Mouse (Mus musculus): Measurements from ENCODE around the gene Vat1l. TPM values are rescaled to one million over a fixed set of nuclear protein-coding genes. Genes with fewer than 3 reads are reported as not detected.
A peak's percentile ranks its signal among the peaks of the same experiment; 100 is the strongest.

The Vat1l gene
- total RNA-seq, 1 experiment from 2014 or later = 17.5 TPM

- peak; percentile 7 for DNase-seq
Observed at GRCm38 (mm10) chr8:114398326-114398725, 192.9 kb downstream of the Vat1l start.

- DNase-seq = no peak
Observed at GRCm38 (mm10) chr8:114399273-114399672, 193.9 kb downstream of the Vat1l start.

- no peak for DNase-seq
Observed at GRCm38 (mm10) chr8:114401679-114402078, 196.3 kb downstream of the Vat1l start.

DNA sequence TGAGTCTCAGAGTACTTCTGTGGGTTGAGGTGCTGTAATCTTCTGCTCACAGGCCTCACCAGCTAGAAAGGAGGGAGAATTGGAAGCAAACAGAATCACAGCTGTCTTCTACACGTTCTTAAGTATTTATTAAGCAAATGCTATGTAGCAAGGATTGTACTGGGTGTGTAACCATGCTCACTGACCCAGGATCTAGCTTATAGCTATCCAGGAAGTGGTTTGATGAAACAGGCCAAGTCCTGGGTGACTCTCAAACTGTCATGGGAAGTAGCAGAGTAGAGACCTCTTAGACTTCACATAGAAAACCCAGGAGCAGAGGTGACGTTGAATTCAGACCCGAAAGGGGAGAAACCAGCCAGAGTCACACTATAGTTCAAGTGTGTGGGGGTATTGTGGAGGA, 206.0 kb downstream of the Vat1l start:
- DNase-seq = no peak

DNA sequence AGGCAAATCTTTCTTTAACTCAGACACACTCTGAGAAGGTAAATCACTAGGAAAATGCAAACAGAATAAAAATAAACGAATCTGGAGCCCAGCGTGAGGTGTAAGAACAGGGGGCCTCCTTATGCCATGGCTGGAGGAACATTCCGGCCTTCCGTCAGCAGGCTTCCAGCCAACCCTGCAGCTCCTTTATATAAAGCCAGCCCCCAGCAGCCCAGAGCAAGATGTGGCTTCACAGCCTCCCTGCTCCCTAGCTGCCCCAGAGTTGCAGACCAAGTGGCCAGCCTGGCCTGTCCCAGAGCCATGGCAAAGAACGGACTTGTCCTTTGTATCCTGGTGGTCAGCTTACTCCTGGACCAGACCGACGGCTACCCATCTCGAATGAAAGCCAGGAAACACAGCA, 212.4 kb downstream of the Vat1l start, which contains the start of gene Clec3a:
Gene Clec3a, plus strand, starts transcription at position 301 of the 400 bp plus-strand sequence.
- no peak for DNase-seq

GRCm38 (mm10) chr8:114418486-114418885, 213.1 kb downstream of the Vat1l start:
- no peak for DNase-seq

DNA sequence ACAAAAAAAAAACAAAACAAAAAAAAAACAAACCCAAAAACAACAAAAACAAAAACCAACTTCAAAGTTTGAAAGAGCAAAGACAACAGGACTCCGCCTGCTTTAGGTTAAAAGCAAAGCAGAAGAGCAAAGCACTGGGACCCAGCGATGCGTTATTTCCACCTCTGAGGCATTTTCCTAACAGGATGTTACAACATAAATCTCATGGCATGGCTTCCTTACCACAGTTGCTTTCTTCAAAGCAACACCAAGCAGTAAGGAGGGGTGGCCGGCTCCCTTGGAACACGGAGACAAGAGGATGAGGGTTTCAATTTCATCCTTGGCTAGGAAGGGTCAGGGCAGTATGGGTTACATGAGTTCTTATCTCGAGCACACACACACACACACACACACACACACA, 213.5 kb downstream of the Vat1l start:
- DNase-seq = no peak

DNA sequence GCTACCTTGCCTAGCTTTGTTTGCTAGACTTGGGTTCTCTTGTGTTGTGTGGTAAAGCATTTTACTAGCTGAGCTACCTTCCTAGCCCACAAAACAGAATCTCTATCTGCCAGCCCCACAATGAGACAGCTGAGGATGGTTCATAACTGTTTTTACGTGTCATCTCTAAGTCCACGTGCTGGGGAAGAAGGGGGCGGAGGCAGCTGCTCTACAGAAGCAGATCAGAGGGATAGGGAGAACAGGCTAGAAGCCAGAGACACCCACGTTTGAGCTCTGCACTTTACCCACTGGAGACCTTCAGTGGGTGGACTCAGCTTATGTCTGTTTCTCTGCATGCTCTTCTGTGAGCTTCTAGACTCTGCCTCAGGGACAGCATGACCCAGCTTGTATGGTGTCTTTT, 216.1 kb downstream of the Vat1l start:
- DNase-seq = no peak

Other genes with a start within 250 kb of the Vat1l start
- gene Nudt7, start 72.1 kb upstream of the Vat1l start, total RNA-seq (2021) = 59.8 and 63.5 TPM in 2 replicates
- gene Clec3a, start 212.5 kb downstream of the Vat1l start, total RNA-seq (2021) = not detected in 2 replicates
- gene Wwox, start 234.0 kb downstream of the Vat1l start, total RNA-seq (2021) = 31.3 and 37.2 TPM in 2 replicates

Measured in adrenal gland, postnatal 25 days (tissue).